Mouse (Mus musculus): Measurements from ENCODE around the gene Usp25. TPM values are rescaled to one million over a fixed set of nuclear protein-coding genes. Genes with fewer than 3 reads are reported as not detected.
A peak's percentile ranks its signal among the peaks of the same experiment; 100 is the strongest.

The Usp25 gene
- polyA plus RNA-seq, 1 experiment from 2014 or later, result 6.4 TPM

DNA sequence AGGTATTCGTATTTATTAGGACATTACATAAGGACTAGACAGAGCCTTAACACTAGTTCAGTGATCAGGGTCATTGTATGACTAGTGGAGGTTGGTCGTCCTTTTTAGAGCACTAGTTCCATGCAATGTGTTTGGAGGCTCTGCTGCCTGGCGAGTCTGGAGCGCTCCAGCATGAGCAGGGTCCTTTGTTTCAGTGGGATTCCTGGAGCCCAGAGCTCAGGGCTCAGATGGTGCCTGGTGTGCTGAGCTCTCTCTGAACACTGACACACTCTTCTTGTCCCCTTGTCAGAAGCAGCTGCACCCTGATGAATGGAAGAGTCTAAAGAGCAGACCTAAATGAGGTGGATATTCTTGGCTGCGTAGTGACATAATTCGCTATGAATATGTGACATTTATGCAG, 45.1 kb downstream of the Usp25 start:
- no peak overlapping the region for H3K9ac ChIP-seq (ENCODE audit: low read depth, low read length)
- ATAC-seq, result peak; percentile 86
- H3K36me3 ChIP-seq (ENCODE audit: control insufficient read depth, insufficient read depth, low read length), result no peaks in the 10 kb centered on the region
- H3K4me2 ChIP-seq (ENCODE audit: low read length), result no peak overlapping the region
- peak overlapping the region; percentile 17; the same call in 1 of the 2 replicates for H3K27ac ChIP-seq (ENCODE audit: low read depth, low read length)
- H3K27me3 ChIP-seq (replicated peaks; ENCODE audit: control insufficient read depth, insufficient read depth, low read length), result no peaks in the 10 kb centered on the region
- WGBS, result 53% methylated on average over 6 of the region's 6 CpGs
- H3K4me1 ChIP-seq (ENCODE audit: control insufficient read depth, insufficient read depth, low read depth, low read length), result no peaks in the 10 kb centered on the region
- H3K4me3 ChIP-seq (ENCODE audit: low read length), result no peak overlapping the region
- no peaks in the 10 kb centered on the region for H3K9me3 ChIP-seq (ENCODE audit: control insufficient read depth, low read length)

- Histone ChIP-seq H3K4me1 (ENCODE audit: control insufficient read depth, insufficient read depth, low read depth, low read length) (no peaks in the 10 kb centered on the region), H3K4me2 (ENCODE audit: low read length) (no peak overlapping the region), H3K27me3 (replicated peaks; ENCODE audit: control insufficient read depth, insufficient read depth, low read length) (no peaks in the 10 kb centered on the region), H3K27ac (ENCODE audit: low read depth, low read length) (no peak overlapping the region), H3K36me3 (ENCODE audit: control insufficient read depth, insufficient read depth, low read length) (no peaks in the 10 kb centered on the region), H3K9ac (ENCODE audit: low read depth, low read length) (no peak overlapping the region), H3K4me3 (ENCODE audit: low read length) (no peak overlapping the region), H3K9me3 (ENCODE audit: control insufficient read depth, low read length) (no peaks in the 10 kb centered on the region)
- no peak for ATAC-seq
- 89% methylated on average over 8 of the region's 8 CpGs for WGBS
Measured at GRCm38 (mm10) chr16:77060166-77060565, 46.7 kb downstream of the Usp25 start.

DNA sequence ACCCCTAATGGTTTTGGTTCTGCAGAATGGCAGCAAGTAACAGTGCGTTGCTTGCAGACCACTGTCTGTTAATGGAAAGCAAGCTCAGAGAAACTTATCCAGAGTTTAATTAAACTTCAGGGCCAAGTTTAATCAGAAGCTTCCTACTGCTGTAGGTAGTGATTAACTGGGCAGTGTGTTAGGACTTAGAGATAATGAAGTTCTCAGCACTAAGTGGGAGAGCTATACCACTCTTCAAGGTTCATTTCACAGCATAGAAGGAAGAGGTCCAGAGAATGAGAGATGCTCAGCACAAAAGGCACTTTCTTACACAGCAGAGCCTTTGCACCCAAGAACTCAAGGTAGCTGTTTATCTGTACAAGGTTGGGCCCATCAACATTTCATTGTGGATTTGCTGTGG, 50.4 kb downstream of the Usp25 start:
- Histone ChIP-seq H3K27me3 (replicated peaks; ENCODE audit: control insufficient read depth, insufficient read depth, low read length) (no peaks in the 10 kb centered on the region), H3K4me3 (ENCODE audit: low read length) (no peak overlapping the region), H3K4me2 (ENCODE audit: low read length) (no peak overlapping the region), H3K36me3 (ENCODE audit: control insufficient read depth, insufficient read depth, low read length) (no peaks in the 10 kb centered on the region), H3K27ac (ENCODE audit: low read depth, low read length) (no peak overlapping the region), H3K9ac (ENCODE audit: low read depth, low read length) (no peak overlapping the region), H3K4me1 (ENCODE audit: control insufficient read depth, insufficient read depth, low read depth, low read length) (no peaks in the 10 kb centered on the region), H3K9me3 (ENCODE audit: control insufficient read depth, low read length) (no peaks in the 10 kb centered on the region)
- ATAC-seq, result peak; percentile 30; the same call in 1 of the 2 replicates
- WGBS, result 94% methylated on average over 1 of the region's 1 CpGs

DNA sequence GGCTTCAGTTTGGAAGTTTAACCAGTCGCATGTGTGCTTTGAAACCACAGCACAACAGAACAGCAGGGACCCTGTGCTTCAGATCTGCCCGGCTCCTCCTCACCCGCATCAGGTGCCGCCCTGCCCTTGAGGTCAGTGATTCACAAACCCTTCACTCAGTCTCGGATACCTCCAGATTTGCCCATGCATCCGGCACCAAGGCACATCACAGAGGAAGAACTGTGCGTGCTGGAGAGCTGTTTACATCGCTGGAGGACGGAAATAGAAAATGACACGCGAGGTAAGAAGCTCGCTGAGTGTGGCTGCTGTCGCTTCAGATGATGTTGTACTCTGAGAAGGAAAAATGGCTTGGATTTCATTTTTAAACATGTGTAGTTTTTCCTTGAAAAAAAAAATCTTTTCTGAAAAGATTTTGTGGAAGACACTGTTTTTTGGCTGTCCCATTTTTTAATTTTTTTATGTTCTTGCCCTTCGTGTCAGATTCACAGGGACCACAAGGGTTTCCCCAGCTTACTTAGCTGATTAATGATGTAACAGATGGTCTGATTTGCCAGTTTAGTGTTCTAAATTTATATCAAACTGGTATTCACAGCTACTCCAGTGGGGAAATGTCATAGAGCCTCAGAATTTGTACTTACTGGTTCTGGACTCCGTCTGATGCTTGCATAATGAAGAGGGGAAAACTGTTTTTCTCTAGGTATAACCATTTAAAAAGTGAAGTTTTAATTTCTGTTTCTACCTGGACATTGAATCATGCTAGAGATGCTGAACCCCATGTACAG, 63.6 kb downstream of the Usp25 start:
- 54% methylated on average over 15 of the region's 15 CpGs for WGBS
- Histone ChIP-seq H3K9ac (ENCODE audit: low read depth, low read length) (no peak overlapping the region), H3K4me2 (ENCODE audit: low read length) (no peak overlapping the region), H3K27me3 (replicated peaks; ENCODE audit: control insufficient read depth, insufficient read depth, low read length) (no peaks in the 10 kb centered on the region), H3K9me3 (ENCODE audit: control insufficient read depth, low read length) (no peaks in the 10 kb centered on the region), H3K36me3 (ENCODE audit: control insufficient read depth, insufficient read depth, low read length) (peaks cover 12% of the 10 kb centered on the region), H3K4me1 (ENCODE audit: control insufficient read depth, insufficient read depth, low read depth, low read length) (no peaks in the 10 kb centered on the region), H3K4me3 (ENCODE audit: low read length) (no peak overlapping the region), H3K27ac (ENCODE audit: low read depth, low read length) (no peak overlapping the region)
- ATAC-seq, result no peak; the same call in 1 of the 2 replicates

- no peaks in the 10 kb centered on the region for H3K27me3 ChIP-seq (replicated peaks; ENCODE audit: control insufficient read depth, insufficient read depth, low read length)
- no peak overlapping the region for H3K9ac ChIP-seq (ENCODE audit: low read depth, low read length)
- H3K9me3 ChIP-seq (ENCODE audit: control insufficient read depth, low read length), result no peaks in the 10 kb centered on the region
- WGBS, result 87% methylated on average over 2 of the region's 2 CpGs
- ATAC-seq, result no peak
- H3K4me2 ChIP-seq (ENCODE audit: low read length), result no peak overlapping the region
- no peak overlapping the region for H3K27ac ChIP-seq (ENCODE audit: low read depth, low read length)
- H3K4me3 ChIP-seq (ENCODE audit: low read length), result no peak overlapping the region
- H3K36me3 ChIP-seq (ENCODE audit: control insufficient read depth, insufficient read depth, low read length), result peaks cover 12% of the 10 kb centered on the region
- H3K4me1 ChIP-seq (ENCODE audit: control insufficient read depth, insufficient read depth, low read depth, low read length), result no peaks in the 10 kb centered on the region
Measured at GRCm38 (mm10) chr16:77077736-77078005, 64.2 kb downstream of the Usp25 start.

GRCm38 (mm10) chr16:77084071-77084470, 70.6 kb downstream of the Usp25 start:
- H3K9me3 ChIP-seq (ENCODE audit: control insufficient read depth, low read length), result no peaks in the 10 kb centered on the region
- H3K27ac ChIP-seq (ENCODE audit: low read depth, low read length), result no peak overlapping the region
- no peak for ATAC-seq
- H3K4me1 ChIP-seq (ENCODE audit: control insufficient read depth, insufficient read depth, low read depth, low read length), result no peaks in the 10 kb centered on the region
- H3K9ac ChIP-seq (ENCODE audit: low read depth, low read length), result no peak overlapping the region
- H3K4me3 ChIP-seq (ENCODE audit: low read length), result no peak overlapping the region
- WGBS, result 92% methylated on average over 2 of the region's 2 CpGs
- H3K4me2 ChIP-seq (ENCODE audit: low read length), result no peak overlapping the region
- H3K36me3 ChIP-seq (ENCODE audit: control insufficient read depth, insufficient read depth, low read length), result peaks cover 10% of the 10 kb centered on the region
- H3K27me3 ChIP-seq (replicated peaks; ENCODE audit: control insufficient read depth, insufficient read depth, low read length), result no peaks in the 10 kb centered on the region

GRCm38 (mm10) chr16:77089806-77090205, 76.3 kb downstream of the Usp25 start:
- H3K9ac ChIP-seq (ENCODE audit: low read depth, low read length), result no peak overlapping the region
- no peak overlapping the region for H3K4me3 ChIP-seq (ENCODE audit: low read length)
- no peaks in the 10 kb centered on the region for H3K4me1 ChIP-seq (ENCODE audit: control insufficient read depth, insufficient read depth, low read depth, low read length)
- peaks cover 8% of the 10 kb centered on the region for H3K36me3 ChIP-seq (ENCODE audit: control insufficient read depth, insufficient read depth, low read length)
- H3K9me3 ChIP-seq (ENCODE audit: control insufficient read depth, low read length), result no peaks in the 10 kb centered on the region
- no peak overlapping the region for H3K27ac ChIP-seq (ENCODE audit: low read depth, low read length)
- H3K27me3 ChIP-seq (replicated peaks; ENCODE audit: control insufficient read depth, insufficient read depth, low read length), result no peaks in the 10 kb centered on the region
- ATAC-seq, result no peak
- 88% methylated on average over 3 of the region's 3 CpGs for WGBS
- H3K4me2 ChIP-seq (ENCODE audit: low read length), result no peak overlapping the region

DNA sequence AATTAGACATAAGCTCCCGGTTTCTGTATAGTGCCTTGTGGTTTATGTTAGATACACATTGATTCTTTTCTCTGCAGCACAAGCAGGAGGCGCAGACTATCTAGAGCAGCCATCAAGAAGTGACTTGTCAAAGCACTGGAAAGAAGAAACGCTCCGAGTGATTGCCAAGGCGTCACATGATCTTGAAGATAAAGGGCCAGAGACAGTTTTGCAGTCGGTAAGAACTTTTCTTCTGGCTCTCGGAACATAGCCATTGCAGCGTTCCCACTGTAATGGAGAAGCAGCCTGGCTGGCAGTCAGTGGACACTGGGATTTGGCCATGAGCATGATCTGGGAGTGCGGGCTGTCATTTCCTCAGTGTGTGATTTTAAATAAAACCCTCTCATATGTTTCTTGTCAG, 80.0 kb downstream of the Usp25 start:
- Histone ChIP-seq H3K27ac (ENCODE audit: low read depth, low read length) (no peak overlapping the region), H3K4me3 (ENCODE audit: low read length) (no peak overlapping the region), H3K4me1 (ENCODE audit: control insufficient read depth, insufficient read depth, low read depth, low read length) (no peaks in the 10 kb centered on the region), H3K27me3 (replicated peaks; ENCODE audit: control insufficient read depth, insufficient read depth, low read length) (no peaks in the 10 kb centered on the region), H3K9ac (ENCODE audit: low read depth, low read length) (no peak overlapping the region), H3K9me3 (ENCODE audit: control insufficient read depth, low read length) (no peaks in the 10 kb centered on the region), H3K36me3 (ENCODE audit: control insufficient read depth, insufficient read depth, low read length) (peaks cover 5% of the 10 kb centered on the region), H3K4me2 (ENCODE audit: low read length) (no peak overlapping the region)
- ATAC-seq, result no peak
- 83% methylated on average over 9 of the region's 9 CpGs for WGBS

DNA sequence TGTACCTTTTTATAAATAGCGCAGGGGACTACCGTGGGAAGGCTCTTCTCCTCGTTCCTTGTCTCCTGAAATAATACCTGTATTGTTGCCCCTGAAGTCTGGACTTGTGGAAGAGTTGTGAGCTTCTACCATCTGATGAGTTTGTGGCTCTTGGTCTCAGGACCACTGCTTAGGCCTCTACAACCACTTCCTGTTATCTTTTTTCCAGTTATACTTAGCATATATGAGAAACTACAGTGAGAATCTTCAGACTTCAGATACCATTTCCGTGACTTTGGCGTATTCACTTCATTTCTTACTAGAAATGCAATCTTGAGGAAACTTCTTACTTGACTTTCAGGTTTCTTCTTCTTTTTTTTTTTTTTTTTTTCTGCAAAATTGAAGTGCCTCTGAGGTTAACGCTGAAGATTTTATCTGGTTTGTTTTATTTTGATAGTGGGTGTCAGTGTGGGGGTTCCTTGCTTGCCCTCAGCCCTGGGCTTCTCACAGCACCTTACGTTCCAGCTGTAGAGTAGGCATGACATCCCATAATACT, 81.6 kb downstream of the Usp25 start:
- Histone ChIP-seq H3K4me3 (ENCODE audit: low read length) (no peak overlapping the region), H3K9ac (ENCODE audit: low read depth, low read length) (no peak overlapping the region), H3K27ac (ENCODE audit: low read depth, low read length) (no peak overlapping the region), H3K4me2 (ENCODE audit: low read length) (no peak overlapping the region), H3K27me3 (replicated peaks; ENCODE audit: control insufficient read depth, insufficient read depth, low read length) (no peaks in the 10 kb centered on the region), H3K9me3 (ENCODE audit: control insufficient read depth, low read length) (no peaks in the 10 kb centered on the region), H3K4me1 (ENCODE audit: control insufficient read depth, insufficient read depth, low read depth, low read length) (no peaks in the 10 kb centered on the region), H3K36me3 (ENCODE audit: control insufficient read depth, insufficient read depth, low read length) (peaks cover 5% of the 10 kb centered on the region)
- WGBS, result 93% methylated on average over 7 of the region's 7 CpGs
- ATAC-seq, result no peak

All from hindbrain, embryonic 16.5 days (tissue).